1 mouse cellular context compared by ENCODE assay signal in genomic region chr13:67166122-67166521, GRCm38 (mm10). TPM values are rescaled to one million over a fixed set of nuclear protein-coding genes. Genes with fewer than 3 reads are reported as not detected.
"Had no signal": no experiment of that assay in that cellular context is flagged by ENCODE, and none has a peak within 500 bp of the region (broad histone marks: within the 10 kb centered on the region; RNA-seq: fewer than 3 reads in every experiment).

No protein-coding gene starts in this region.

RNA-seq across cellular contexts. Expression of gene Rslcan18, which starts 50.1 kb away (rescaled TPM):
- polyA plus RNA-seq: hindbrain, postnatal 0 days had no signal
